Mouse (Mus musculus) midbrain, embryonic 13.5 days (tissue): Measurements from ENCODE around the gene A630095N17Rik. TPM values are rescaled to one million over a fixed set of nuclear protein-coding genes. Genes with fewer than 3 reads are reported as not detected.

Experiments used
- ATAC-seq: fragments of 200-750 bp; cut with Nextera tagmentation; 2 replicates; pipeline ENCODE4 v1.8.0; 2017; ENCODE audit warnings: mild to moderate bottlenecking, moderate TSS enrichment, moderate library complexity
- H3K27ac ChIP-seq: fragments of 300-500 bp; sonication (generic); 2 replicates; pipeline ENCODE4 v1.5.1; 2015; ENCODE audit warnings: inconsistent platforms, mild to moderate bottlenecking, moderate library complexity
- H3K27me3 ChIP-seq: fragments of 300-500 bp; sonication (generic); 2 replicates; pipeline ENCODE4 v1.6.1; 2015; ENCODE audit warnings: mild to moderate bottlenecking, inconsistent platforms
- H3K36me3 ChIP-seq: fragments of 300-500 bp; sonication (generic); 2 replicates; pipeline ENCODE4 v1.6.1; 2015; ENCODE audit warnings: mild to moderate bottlenecking, inconsistent platforms
- H3K4me1 ChIP-seq: fragments of 300-500 bp; sonication (generic); replicated peaks from 2 replicates; pipeline ENCODE4 v1.6.1; 2015; ENCODE audit warnings: inconsistent platforms
- H3K4me2 ChIP-seq: fragments of 300-500 bp; sonication (generic); replicated peaks from 2 replicates; pipeline ENCODE4 v1.6.1; 2015; ENCODE audit warnings: moderate library complexity, mild to moderate bottlenecking, inconsistent platforms
- H3K4me3 ChIP-seq: fragments of 300-500 bp; sonication (generic); replicated peaks from 2 replicates; pipeline ENCODE4 v1.5.1; 2015; ENCODE audit warnings: mild to moderate bottlenecking, inconsistent platforms
- H3K9ac ChIP-seq: fragments of 300-500 bp; sonication (generic); replicated peaks from 2 replicates; pipeline ENCODE4 v1.6.1; 2015; ENCODE audit warnings: mild to moderate bottlenecking, inconsistent platforms
- H3K9me3 ChIP-seq: fragments of 300-500 bp; sonication (generic); 2 replicates; pipeline ENCODE4 v1.6.1; 2016; ENCODE audit warnings: mild to moderate bottlenecking, inconsistent platforms
- WGBS: fragments of 180-500 bp; shearing (Covaris S2); methylation state at CpG from one replicate; pipeline ENCODE4 v1.1.7; 2015; 5-methylcytosine and 5-hydroxymethylcytosine counted together
- microRNA-seq: library from miRNA; unstranded; fragments of <30 nt; microRNA quantifications from one replicate; pipeline ENCODE4, GENCODE M21; 2016
- polyA plus RNA-seq: library from polyadenylated mRNA; unstranded; fragments of >200 nt; fragmentation: Nextera tagmentation; extraction: Ambion mirVana; gene quantifications from 2 replicates; pipeline ENCODE4 v1.2.1, GENCODE M21; 2015

Gene A630095N17Rik
- polyA plus RNA-seq, 1 experiment from 2014 or later = not detected

DNA sequence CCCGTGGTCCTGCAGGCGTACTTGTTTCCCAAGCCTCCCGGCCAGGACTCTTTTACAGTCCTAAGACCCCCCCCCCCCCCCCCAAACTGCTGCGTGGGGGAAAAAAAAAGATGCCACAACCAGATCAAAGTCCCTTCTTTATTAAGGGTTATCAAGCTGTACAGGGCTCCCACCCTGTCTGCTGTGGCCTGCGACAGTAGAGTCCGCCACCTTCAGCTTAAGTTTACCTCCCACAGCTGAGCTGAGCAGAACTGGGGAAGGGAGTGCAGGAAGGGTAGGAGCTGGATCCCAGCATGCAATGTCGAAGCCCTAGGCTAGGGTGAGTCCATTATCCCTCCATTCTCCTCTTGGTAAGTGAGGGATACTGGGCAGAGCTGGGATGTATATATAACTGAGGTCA lies 51.2 kb downstream of the A630095N17Rik start:
- peak; percentile 13; the same call in 1 of the 2 replicates for ATAC-seq
- peaks cover 25% of the 10 kb centered on the region for H3K4me1 ChIP-seq
- H3K27ac ChIP-seq = peak overlapping the region; percentile 19; the same call in 1 of the 2 replicates
- H3K9me3 ChIP-seq = no peaks in the 10 kb centered on the region
- 43% methylated on average over 7 of the region's 7 CpGs for WGBS
- H3K4me2 ChIP-seq = peak overlapping the region; percentile 100
- no peaks in the 10 kb centered on the region for H3K27me3 ChIP-seq
- peak overlapping the region; percentile 62; the same call in 1 of the 2 replicates for H3K4me3 ChIP-seq
- peaks cover 68% of the 10 kb centered on the region for H3K36me3 ChIP-seq
- no peak overlapping the region for H3K9ac ChIP-seq

DNA sequence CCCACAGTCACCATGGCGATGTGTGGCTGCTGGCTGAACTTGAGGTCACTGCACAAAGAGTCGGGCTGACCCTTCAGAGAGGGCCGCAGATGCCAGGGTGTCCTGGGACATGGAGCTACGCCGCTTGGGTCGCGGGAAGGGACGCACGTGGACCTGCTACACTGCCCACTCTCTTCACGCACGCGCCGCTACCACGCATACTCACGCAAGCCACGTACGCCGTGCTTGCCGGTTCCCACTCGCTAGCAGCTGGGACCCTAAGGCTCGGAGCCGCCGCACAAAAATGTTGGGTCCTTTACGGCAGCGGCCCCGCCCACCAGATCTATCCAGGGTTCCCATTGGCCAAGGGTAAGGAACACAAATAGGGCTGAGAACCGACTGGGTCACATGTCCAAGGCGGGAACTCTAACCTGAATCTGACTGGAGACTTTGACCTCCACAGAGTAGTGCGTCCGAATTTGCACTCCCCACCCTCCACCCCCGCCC lies 51.8 kb downstream of the A630095N17Rik start, which contains the start of gene Abcb6:
Abcb6 (minus strand) TSS at position 288 of the 486 bp plus-strand sequence.
- under 1% methylated on average over 31 of the region's 31 CpGs for WGBS
- peak; percentile 94 for ATAC-seq
- Histone ChIP-seq H3K4me3 (peak within 1 kb of the TSS; percentile 62), H3K36me3 (peaks cover 68% of the 10 kb centered on the region), H3K27ac (peak within 1 kb of the TSS; percentile 65), H3K27me3 (no peaks in the 10 kb centered on the region), H3K9me3 (no peaks in the 10 kb centered on the region), H3K4me1 (peaks cover 25% of the 10 kb centered on the region), H3K4me2 (peak within 1 kb of the TSS; percentile 100), H3K9ac (peak within 1 kb of the TSS; percentile 81)

DNA sequence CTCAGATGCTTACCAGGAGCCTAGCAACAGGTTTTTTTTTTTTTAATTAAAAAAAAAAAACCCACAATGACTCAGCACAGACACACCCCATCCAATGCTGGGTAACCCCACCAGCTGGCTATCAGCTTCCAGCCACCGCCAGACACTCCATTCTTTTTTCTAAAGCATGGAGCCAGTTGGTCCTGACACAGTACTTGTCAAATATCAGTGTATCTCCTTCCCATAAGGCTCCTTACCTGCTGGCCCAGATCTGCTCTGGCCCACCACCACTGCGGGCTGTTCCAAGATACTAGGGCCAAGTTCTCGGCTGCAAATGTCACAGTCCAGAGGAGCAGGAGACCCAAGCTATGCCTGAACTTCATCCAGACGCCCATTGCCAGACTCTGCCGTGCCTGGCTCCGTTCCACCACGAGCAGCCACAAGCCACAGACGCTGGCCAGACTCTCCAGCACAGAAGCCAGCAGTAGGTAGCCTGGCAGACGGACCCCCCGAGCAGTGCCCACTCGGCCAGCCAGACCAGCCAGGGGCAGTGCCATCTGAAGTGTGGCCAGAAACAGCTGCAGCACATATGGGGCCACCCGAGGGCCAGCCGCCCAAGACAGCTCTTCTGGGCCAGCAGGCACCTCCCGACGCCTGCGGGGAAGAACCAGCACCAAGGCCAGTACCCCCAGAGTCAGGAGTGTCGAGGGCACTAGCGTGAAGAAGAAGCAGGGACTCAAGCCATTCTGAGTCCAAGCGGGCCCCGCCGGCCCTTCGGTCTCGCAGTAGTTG lies 52.4 kb downstream of the A630095N17Rik start:
- no peak; the same call in 1 of the 2 replicates for ATAC-seq
- Histone ChIP-seq H3K4me1 (peaks cover 25% of the 10 kb centered on the region), H3K36me3 (peaks cover 67% of the 10 kb centered on the region), H3K4me3 (peak overlapping the region; percentile 62), H3K9me3 (no peaks in the 10 kb centered on the region), H3K27ac (peak overlapping the region; percentile 65), H3K9ac (peak overlapping the region; percentile 81), H3K4me2 (peak overlapping the region; percentile 100), H3K27me3 (no peaks in the 10 kb centered on the region)
- 11% methylated on average over 23 of the region's 23 CpGs for WGBS

Small RNA genes lying within 50 kb of the gene (microRNA-seq; reads per million reads assigned to microRNA genes)
- gene Gm27943 = not detected

Other genes with a start within 250 kb of the A630095N17Rik start
- gene Nhej1, start 106.9 kb downstream of the A630095N17Rik start, polyA plus RNA-seq = 8.6 and 8.7 TPM in 2 replicates
- gene Slc23a3, start 98.2 kb downstream of the A630095N17Rik start, polyA plus RNA-seq = not detected in 2 replicates
- 66.7 and 68.5 TPM in 2 replicates for gene Cnppd1, start 89.4 kb downstream of the A630095N17Rik start, polyA plus RNA-seq
- 99.4 and 109 TPM in 2 replicates for gene Retreg2, start 89.3 kb downstream of the A630095N17Rik start, polyA plus RNA-seq
- gene Zfand2b, start 63.5 kb downstream of the A630095N17Rik start, polyA plus RNA-seq = 37.8 and 39.2 TPM in 2 replicates
- 37.8 and 38.3 TPM in 2 replicates for gene Abcb6, start 51.7 kb downstream of the A630095N17Rik start, polyA plus RNA-seq
- 23.9 and 27.5 TPM in 2 replicates for gene Ankzf1, start 40.0 kb downstream of the A630095N17Rik start, polyA plus RNA-seq
- 39.8 and 43.1 TPM in 2 replicates for gene Atg9a, start 39.9 kb downstream of the A630095N17Rik start, polyA plus RNA-seq
- 24.3 and 24.9 TPM in 2 replicates for gene Glb1l, start 21.3 kb downstream of the A630095N17Rik start, polyA plus RNA-seq
- 137 and 152 TPM in 2 replicates for gene Stk16, start 21.3 kb downstream of the A630095N17Rik start, polyA plus RNA-seq
- gene Tuba4a, start 12.2 kb downstream of the A630095N17Rik start, polyA plus RNA-seq = 3.9 and 5.3 TPM in 2 replicates
- gene Dnajb2, start 4.3 kb upstream of the A630095N17Rik start, polyA plus RNA-seq = 47.6 and 56.7 TPM in 2 replicates
- 11.1 and 14.0 TPM in 2 replicates for gene Ptprn, start 32.4 kb upstream of the A630095N17Rik start, polyA plus RNA-seq
- 97.4 and 99.9 TPM in 2 replicates for gene Resp18, start 46.3 kb upstream of the A630095N17Rik start, polyA plus RNA-seq
- 155 and 161 TPM in 2 replicates for gene Dnpep, start 85.9 kb upstream of the A630095N17Rik start, polyA plus RNA-seq
- gene Des, start 128.2 kb upstream of the A630095N17Rik start, polyA plus RNA-seq = 0.84 and 1.1 TPM in 2 replicates
- 11.2 and 12.8 TPM in 2 replicates for gene Speg, start 143.2 kb upstream of the A630095N17Rik start, polyA plus RNA-seq
- 78.4 and 88.8 TPM in 2 replicates for gene Gmppa, start 203.8 kb upstream of the A630095N17Rik start, polyA plus RNA-seq
- gene Asic4, start 218.3 kb upstream of the A630095N17Rik start, polyA plus RNA-seq = 57.3 and 81.6 TPM in 2 replicates
- 25.1 and 28.7 TPM in 2 replicates for gene Chpf, start 247.2 kb upstream of the A630095N17Rik start, polyA plus RNA-seq
- 46.1 and 47.3 TPM in 2 replicates for gene Tmem198, start 247.4 kb upstream of the A630095N17Rik start, polyA plus RNA-seq